Mouse (Mus musculus) ES-E14 (cell line): ENCODE measurements around the gene Olfr109. TPM values are rescaled to one million over a fixed set of nuclear protein-coding genes. Genes with fewer than 3 reads are reported as not detected.

ENCODE experiments used
- DNase-seq: peaks from one replicate; pipeline ENCODE4 v3.0.0-alpha.2; 2013; ENCODE audit warnings: low read depth, low spot score
- H3K27ac ChIP-seq: 2 replicates; pipeline ENCODE4 v1.5.1; 2012; ENCODE audit warnings: low read depth, mild to moderate bottlenecking, low read length, moderate library complexity, mixed read lengths; ENCODE audit not compliant: poor library complexity, insufficient read depth, severe bottlenecking
- H3K36me3 ChIP-seq: 2 replicates; pipeline ENCODE4 v1.6.1; 2012; ENCODE audit warnings: mild to moderate bottlenecking, low read length, moderate library complexity, mixed read lengths; ENCODE audit not compliant: control insufficient read depth, poor library complexity, insufficient read depth, severe bottlenecking
- H3K4me1 ChIP-seq, 2 experiments: fragments of 150-350 bp in 1 of 2; sonication (generic) in 1 of 2; 2 replicates each; pipeline ENCODE4 v1.6.1; 2012; ENCODE audit warnings: low read length in 2 of 2, mild to moderate bottlenecking in 1 of 2, mixed read lengths in 1 of 2; ENCODE audit not compliant: control insufficient read depth in 2 of 2, insufficient read depth in 2 of 2, poor library complexity in 1 of 2
- H3K4me3 ChIP-seq, 2 experiments: fragments of 150-350 bp in 1 of 2; sonication (generic) in 1 of 2; 2 replicates each; pipeline ENCODE4 v1.5.1; 2012; ENCODE audit warnings: low read length in 2 of 2, low read depth in 1 of 2, mild to moderate bottlenecking in 1 of 2, mixed read lengths in 1 of 2; ENCODE audit not compliant: insufficient read depth in 1 of 2, poor library complexity in 1 of 2, severe bottlenecking in 1 of 2
- H3K9ac ChIP-seq: 2 replicates; pipeline ENCODE4 v1.6.1; 2012; ENCODE audit warnings: low read depth, mild to moderate bottlenecking, low read length, mixed read lengths; ENCODE audit not compliant: poor library complexity, insufficient read depth, severe bottlenecking
- H3K9me3 ChIP-seq: fragments of 150-350 bp; sonication (generic); 2 replicates; pipeline ENCODE4 v1.6.1; 2012; ENCODE audit warnings: low read depth, mild to moderate bottlenecking, low read length; ENCODE audit not compliant: control insufficient read depth, insufficient read depth
- CHD2 ChIP-seq: IDR thresholded peaks from 2 replicates; pipeline ENCODE4 v1.6.1; 2014; ENCODE audit warnings: mild to moderate bottlenecking, low read depth, low read length, inconsistent platforms
- HCFC1 ChIP-seq: IDR thresholded peaks from 2 replicates; pipeline ENCODE4 v1.6.1; 2012; ENCODE audit warnings: low read length, inconsistent platforms, borderline replicate concordance; ENCODE audit not compliant: insufficient read depth
- MAFK ChIP-seq: IDR thresholded peaks from 2 replicates; pipeline ENCODE4 v1.6.1; 2014; ENCODE audit warnings: mild to moderate bottlenecking, low read depth, low read length, inconsistent platforms; ENCODE audit not compliant: insufficient read depth
- ZC3H11A ChIP-seq: IDR thresholded peaks from 2 replicates; pipeline ENCODE4 v1.6.1; 2012; ENCODE audit warnings: low read depth, mild to moderate bottlenecking, inconsistent platforms, low read length, borderline replicate concordance
- ZNF384 ChIP-seq: IDR thresholded peaks from 2 replicates; pipeline ENCODE4 v1.6.1; 2012; ENCODE audit warnings: low read depth, low read length, inconsistent platforms
- in situ Hi-C, 2 experiments: fragments of 600-800 bp; cut with MboI; formaldehyde crosslinking; loops; one replicate each; pipeline ENCODE4 v1.15.1; 2025; ENCODE audit warnings: low sequenced_read_pairs in 2 of 2, inconsistent platforms in 1 of 2; ENCODE audit not compliant: unreplicated experiment in 2 of 2
- total RNA-seq: library from RNA; depleted of rRNA; stranded (reverse); fragments of 300-350 nt; gene quantifications from 2 replicates; pipeline ENCODE4 v1.2.3, GENCODE M21; 2012; rRNA removed

The Olfr109 gene
- total RNA-seq = not detected in 2 replicates

- TF ChIP-seq MAFK = no peak
- in situ Hi-C loops = no loop called here
These were observed at the start of gene Olfr109 for GRCm38 (mm10) chr17:37458616-37459015. Gene Olfr109 (plus strand): TSS chr17:37458916.

DNA sequence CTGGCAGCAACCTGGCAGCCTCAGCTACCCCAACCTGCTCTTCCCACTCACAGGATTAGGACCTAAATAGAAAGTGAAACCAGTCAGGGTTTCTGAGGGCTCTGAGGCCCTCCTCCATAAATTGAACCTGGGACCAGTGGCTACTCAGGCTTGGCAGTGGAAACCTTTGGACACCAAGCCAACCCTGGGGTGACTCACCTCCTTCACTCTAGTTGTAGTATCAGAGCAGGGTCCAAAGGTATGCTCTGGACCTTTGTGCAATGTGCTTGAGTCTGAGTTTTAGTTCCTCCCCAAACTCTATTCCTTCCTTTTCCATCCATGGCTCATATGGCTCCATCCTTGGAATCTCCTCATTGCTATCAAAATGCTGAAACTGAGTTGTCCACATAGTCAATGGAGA lies 45.3 kb upstream of the Olfr109 start:
- Histone ChIP-seq H3K36me3 (no peaks in the 10 kb centered on the region), H3K27ac (no peak overlapping the region), H3K9ac (no peak overlapping the region), H3K4me3 (no peak overlapping the region), H3K4me1 (no peaks in the 10 kb centered on the region), H3K9me3 (no peaks in the 10 kb centered on the region)
- DNase-seq = no peak
- TF ChIP-seq HCFC1 (no peak), ZNF384 (no peak), CHD2 (no peak), MAFK (no peak), ZC3H11A (no peak)
- in situ Hi-C loops = no loop called here

More at GRCm38 (mm10) chr17:37458616-37459015, at the start of gene Olfr109:
- Histone ChIP-seq H3K4me3 (no peak within 1 kb of the TSS), H3K9me3 (no peaks in the 10 kb centered on the region), H3K9ac (no peak within 1 kb of the TSS), H3K27ac (no peak within 1 kb of the TSS), H3K4me1 (no peaks in the 10 kb centered on the region), H3K36me3 (no peaks in the 10 kb centered on the region)
- DNase-seq = no peak

GRCm38 (mm10) chr17:37445180-37445579 lies 13.5 kb upstream of the Olfr109 start, which contains the start of gene Olfr108:
Gene Olfr108 (plus strand): TSS chr17:37445480.
- H3K4me1 ChIP-seq = no peaks in the 10 kb centered on the region
- H3K9me3 ChIP-seq = no peaks in the 10 kb centered on the region
- H3K4me3 ChIP-seq = no peak within 1 kb of the TSS
- in situ Hi-C loops = no loop called here
- H3K27ac ChIP-seq = no peak within 1 kb of the TSS
- DNase-seq = no peak
- H3K36me3 ChIP-seq = no peaks in the 10 kb centered on the region
- no peak within 1 kb of the TSS for H3K9ac ChIP-seq
- TF ChIP-seq HCFC1 (no peak), ZNF384 (no peak), CHD2 (no peak)

GRCm38 (mm10) chr17:37483452-37483851 lies 24.7 kb downstream of the Olfr109 start, which contains the start of gene H2-M2:
Gene H2-M2 (minus strand): TSS chr17:37483552.
- in situ Hi-C loops = no loop called here
- DNase-seq = no peak
- H3K9ac ChIP-seq = no peak within 1 kb of the TSS
- no peak within 1 kb of the TSS for H3K4me3 ChIP-seq
- no peaks in the 10 kb centered on the region for H3K4me1 ChIP-seq
- TF ChIP-seq ZNF384 (no peak), ZC3H11A (no peak), MAFK (no peak), HCFC1 (no peak), CHD2 (no peak)
- H3K9me3 ChIP-seq = no peaks in the 10 kb centered on the region
- no peak within 1 kb of the TSS for H3K27ac ChIP-seq
- H3K36me3 ChIP-seq = no peaks in the 10 kb centered on the region

DNA sequence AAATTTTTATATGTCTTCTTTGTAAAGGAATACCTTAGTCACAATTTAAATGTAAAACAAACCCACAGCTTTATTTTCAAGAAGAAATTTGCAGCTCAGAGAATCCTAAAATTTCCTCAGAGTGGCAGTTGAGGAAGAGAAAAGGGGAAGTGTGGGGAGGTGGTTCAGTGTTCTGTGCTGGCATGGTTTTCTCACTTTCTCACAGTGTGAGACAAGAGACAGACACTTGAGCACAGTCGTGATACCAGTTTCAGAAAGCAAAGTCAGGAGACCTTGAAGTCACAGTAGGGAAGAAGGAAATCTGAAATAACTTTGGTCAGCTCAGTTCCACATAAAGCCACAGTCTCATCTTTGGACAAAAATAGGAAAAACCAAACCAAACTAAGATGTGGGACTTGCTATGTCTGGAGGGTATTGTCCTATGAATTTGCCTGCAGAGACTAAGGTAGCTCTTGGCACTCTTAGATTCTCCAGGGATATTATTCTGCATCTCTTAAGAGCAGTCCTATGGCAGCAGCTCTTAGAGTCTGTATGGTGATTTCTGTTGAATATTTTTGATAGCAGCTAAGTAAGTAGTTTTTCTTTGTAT lies 33.3 kb downstream of the Olfr109 start, which contains the start of gene Olfr110:
TSS of gene Olfr110 (plus strand) at position 539 of the 589 bp plus-strand sequence.
- DNase-seq = no peak
- in situ Hi-C loops = no loop called here
- no peaks in the 10 kb centered on the region for H3K4me1 ChIP-seq
- H3K9me3 ChIP-seq = no peaks in the 10 kb centered on the region
- no peak within 1 kb of the TSS for H3K9ac ChIP-seq
- H3K36me3 ChIP-seq = no peaks in the 10 kb centered on the region
- H3K27ac ChIP-seq = no peak within 1 kb of the TSS
- TF ChIP-seq ZC3H11A (no peak), CHD2 (no peak), ZNF384 (no peak), MAFK (no peak), HCFC1 (no peak)
- no peak within 1 kb of the TSS for H3K4me3 ChIP-seq
